Mouse (Mus musculus): Measurements from ENCODE around the gene Gm10273.

The Gm10273 gene

GRCm38 (mm10) chr10:59402899-59403792, 7.7 kb downstream of the Gm10273 start, which contains the start of gene Pla2g12b:
Pla2g12b (plus strand) TSS chr10:59403660.
- no peak for ATAC-seq (ENCODE audit: low TSS enrichment)

GRCm38 (mm10) chr10:59403793-59404149, 8.3 kb downstream of the Gm10273 start:
- no peak for ATAC-seq (ENCODE audit: low TSS enrichment)

GRCm38 (mm10) chr10:59408499-59408898, 13.1 kb downstream of the Gm10273 start:
- ATAC-seq (ENCODE audit: low TSS enrichment) = no peak

GRCm38 (mm10) chr10:59410264-59410663, 14.8 kb downstream of the Gm10273 start:
- ATAC-seq (ENCODE audit: low TSS enrichment) = no peak

GRCm38 (mm10) chr10:59413711-59414110, 18.3 kb downstream of the Gm10273 start:
- ATAC-seq (ENCODE audit: low TSS enrichment) = no peak

- ATAC-seq (ENCODE audit: low TSS enrichment) = no peak
These were observed 21.2 kb downstream of the Gm10273 start for GRCm38 (mm10) chr10:59416623-59417022.

GRCm38 (mm10) chr10:59419516-59419915, 24.1 kb downstream of the Gm10273 start:
- ATAC-seq (ENCODE audit: low TSS enrichment) = no peak

GRCm38 (mm10) chr10:59424453-59424852, 29.0 kb downstream of the Gm10273 start:
- no peak for ATAC-seq (ENCODE audit: low TSS enrichment)

- no peak for ATAC-seq (ENCODE audit: low TSS enrichment)
These were observed 29.9 kb downstream of the Gm10273 start for GRCm38 (mm10) chr10:59425369-59425768.

- ATAC-seq (ENCODE audit: low TSS enrichment) = no peak
These were observed 30.9 kb downstream of the Gm10273 start for GRCm38 (mm10) chr10:59426371-59426770.

GRCm38 (mm10) chr10:59429448-59430135, 34.2 kb downstream of the Gm10273 start:
- ATAC-seq (ENCODE audit: low TSS enrichment) = no peak

GRCm38 (mm10) chr10:59430701-59431218, 35.3 kb downstream of the Gm10273 start:
- ATAC-seq (ENCODE audit: low TSS enrichment) = peak; percentile 77; the same call in 1 of the 2 replicates

GRCm38 (mm10) chr10:59435746-59436145, 40.3 kb downstream of the Gm10273 start:
- no peak for ATAC-seq (ENCODE audit: low TSS enrichment)

- ATAC-seq (ENCODE audit: low TSS enrichment) = no peak
These were observed 43.2 kb downstream of the Gm10273 start for GRCm38 (mm10) chr10:59438651-59439050.

GRCm38 (mm10) chr10:59439508-59439931, 44.1 kb downstream of the Gm10273 start:
- ATAC-seq (ENCODE audit: low TSS enrichment) = no peak

GRCm38 (mm10) chr10:59440177-59440576, 44.7 kb downstream of the Gm10273 start:
- no peak for ATAC-seq (ENCODE audit: low TSS enrichment)

- ATAC-seq (ENCODE audit: low TSS enrichment) = no peak
These were observed 46.3 kb downstream of the Gm10273 start, which contains the start of gene Oit3 for GRCm38 (mm10) chr10:59441735-59442134. Oit3 (minus strand) TSS chr10:59441778.

- no peak for ATAC-seq (ENCODE audit: low TSS enrichment)
These were observed 47.8 kb downstream of the Gm10273 start for GRCm38 (mm10) chr10:59443212-59443611.

GRCm38 (mm10) chr10:59444106-59444505, 48.7 kb downstream of the Gm10273 start:
- no peak for ATAC-seq (ENCODE audit: low TSS enrichment)

- ATAC-seq (ENCODE audit: low TSS enrichment) = no peak
These were observed 49.2 kb downstream of the Gm10273 start for GRCm38 (mm10) chr10:59444635-59445034.

Measured in frontal cortex, adult (tissue).